Mouse (Mus musculus) cortical plate, adult 2 months (tissue): Measurements from ENCODE around the gene Cdk8. TPM values are rescaled to one million over a fixed set of nuclear protein-coding genes. Genes with fewer than 3 reads are reported as not detected.

Source experiments
- H3K27ac ChIP-seq: fragments of 200-500 bp; 2 replicates; pipeline ENCODE4 v1.5.1; 2012; ENCODE audit warnings: low read length, control low read depth, inconsistent platforms; ENCODE audit not compliant: insufficient read depth
- H3K4me1 ChIP-seq: fragments of 200-500 bp; 2 replicates; pipeline ENCODE4 v1.6.1; 2011; ENCODE audit warnings: low read length; ENCODE audit not compliant: control insufficient read depth, insufficient read depth
- H3K4me3 ChIP-seq: fragments of 200-500 bp; 2 replicates; pipeline ENCODE4 v1.5.1; 2011; ENCODE audit warnings: mild to moderate bottlenecking, low read length, control low read depth; ENCODE audit not compliant: insufficient read depth
- CTCF ChIP-seq: fragments of 200-500 bp; IDR thresholded peaks from 2 replicates; pipeline ENCODE4 v1.5.1; 2011; ENCODE audit warnings: mild to moderate bottlenecking, control low read depth, low read length; ENCODE audit not compliant: insufficient read depth; ENCODE audit errors: extremely low read depth
- POLR2A ChIP-seq: fragments of 200-500 bp; IDR thresholded peaks from 2 replicates; pipeline ENCODE4 v1.6.1; 2011; ENCODE audit warnings: mild to moderate bottlenecking, low read length, control low read depth; ENCODE audit not compliant: insufficient read depth; ENCODE audit errors: extremely low read depth
- polyA plus RNA-seq: library from polyadenylated mRNA; depleted of rRNA; stranded (reverse); fragments of >200 nt; gene quantifications from 2 replicates; pipeline ENCODE4 v1.2.3, GENCODE M21; 2012

The Cdk8 gene
- polyA plus RNA-seq, 1 experiment = 33.7 TPM

DNA sequence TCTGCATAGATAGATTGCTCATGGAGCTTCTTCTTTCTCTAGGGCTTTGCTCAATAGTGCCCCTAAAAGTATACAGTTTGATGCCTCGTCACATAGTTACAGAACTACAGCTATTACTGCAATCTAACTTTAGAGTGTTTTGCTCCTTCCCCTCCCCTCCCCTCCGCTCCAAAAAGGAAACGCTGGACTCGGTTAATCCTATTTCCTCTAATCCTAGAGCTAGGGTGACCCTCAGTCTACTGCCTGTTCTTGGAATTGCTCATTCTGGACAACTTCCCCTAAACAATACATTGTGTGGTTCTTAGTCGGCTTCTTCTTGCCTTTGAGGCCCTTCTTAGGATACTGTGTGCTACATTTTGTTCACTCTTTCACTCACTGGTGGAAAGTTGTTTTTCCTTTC is 16.7 kb downstream of the Cdk8 start:
- Histone ChIP-seq H3K4me1 (0 out of 2 replicates have a peak, but pooled peaks cover 1% of the 10 kb centered on the region), H3K4me3 (no peak overlapping the region), H3K27ac (no peak overlapping the region)
- no peak for TF ChIP-seq CTCF
- no peak for TF ChIP-seq POLR2A

DNA sequence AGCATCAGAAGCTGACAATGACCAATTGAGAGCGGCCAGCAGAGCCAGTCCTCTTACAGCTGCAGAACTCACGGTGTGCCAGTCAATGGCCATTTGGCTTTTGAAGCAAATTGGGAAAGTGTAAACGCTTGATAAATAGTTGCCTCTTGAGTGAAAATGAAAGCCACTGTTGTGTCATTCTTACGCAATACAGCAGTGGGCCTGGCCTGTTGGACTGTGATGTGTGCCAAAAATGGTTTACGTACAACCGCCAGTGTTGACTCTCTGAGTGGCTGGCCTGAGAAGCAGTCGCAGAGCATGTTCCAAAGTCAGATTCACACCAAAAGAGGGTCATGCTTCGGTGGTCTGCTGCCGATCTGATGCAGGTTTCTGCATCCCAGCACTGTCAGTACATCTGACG is 17.7 kb downstream of the Cdk8 start:
- Histone ChIP-seq H3K4me1 (0 out of 2 replicates have a peak, but pooled peaks cover 1% of the 10 kb centered on the region), H3K4me3 (no peak overlapping the region)
- TF ChIP-seq CTCF (no peak), POLR2A (no peak)

GRCm38 (mm10) chr5:146250369-146251075 is 19.5 kb downstream of the Cdk8 start:
- no peak overlapping the region for H3K4me3 ChIP-seq
- no peak overlapping the region for H3K27ac ChIP-seq
- TF ChIP-seq POLR2A (no peak), CTCF (no peak)
- H3K4me1 ChIP-seq = 0 out of 2 replicates have a peak, but pooled peaks cover 1% of the 10 kb centered on the region

More for the DNA sequence above, 17.7 kb downstream of the Cdk8 start:
- no peak overlapping the region for H3K27ac ChIP-seq

GRCm38 (mm10) chr5:146251663-146252429 is 20.8 kb downstream of the Cdk8 start:
- no peak overlapping the region for H3K27ac ChIP-seq
- TF ChIP-seq POLR2A (no peak), CTCF (no peak)

GRCm38 (mm10) chr5:146253644-146254043 is 22.6 kb downstream of the Cdk8 start:
- TF ChIP-seq POLR2A (no peak), CTCF (no peak)
- Histone ChIP-seq H3K4me3 (no peak overlapping the region), H3K4me1 (no peaks in the 10 kb centered on the region), H3K27ac (no peak overlapping the region)

More at GRCm38 (mm10) chr5:146251663-146252429, 20.8 kb downstream of the Cdk8 start:
- Histone ChIP-seq H3K4me1 (0 out of 2 replicates have a peak, but pooled peaks cover 1% of the 10 kb centered on the region), H3K4me3 (no peak overlapping the region)

- no peak for TF ChIP-seq CTCF
- no peak for TF ChIP-seq POLR2A
- Histone ChIP-seq H3K4me3 (no peak overlapping the region), H3K27ac (no peak overlapping the region)
These were observed 29.0 kb downstream of the Cdk8 start for GRCm38 (mm10) chr5:146260003-146260402.

DNA sequence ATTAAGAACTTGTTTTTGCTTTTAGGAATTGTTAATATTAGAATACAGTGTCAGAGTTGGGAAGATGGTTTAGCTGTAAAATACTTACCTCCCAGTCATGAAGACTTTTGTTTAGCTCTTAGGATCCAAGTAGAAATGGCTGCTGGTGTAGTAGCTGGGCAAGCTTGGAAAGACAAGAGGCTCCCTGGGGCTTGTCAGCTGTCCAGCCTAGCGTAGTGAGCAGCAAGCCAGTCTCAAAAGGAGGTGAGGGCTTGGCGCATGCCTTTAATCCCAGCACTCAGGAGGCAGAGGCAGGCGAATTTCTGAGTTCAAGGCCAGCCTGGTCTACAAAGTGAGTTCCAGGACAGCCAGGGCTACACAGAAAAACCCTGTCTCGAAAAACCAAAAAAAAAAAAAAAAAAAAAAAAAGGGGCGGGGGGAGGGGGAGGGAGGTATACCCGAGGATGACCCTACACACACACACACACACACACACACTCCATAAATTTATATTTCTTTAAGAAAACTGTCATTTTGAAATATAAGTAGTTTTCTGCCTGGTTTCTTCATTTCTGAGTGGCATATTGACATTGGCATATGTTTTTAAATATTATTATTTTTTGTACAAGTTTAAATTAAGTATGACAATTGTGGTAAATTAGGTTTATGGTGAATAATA is 35.0 kb downstream of the Cdk8 start:
- TF ChIP-seq POLR2A (no peak), CTCF (no peak)
- Histone ChIP-seq H3K4me1 (no peaks in the 10 kb centered on the region; the same call in 1 of the 2 replicates), H3K27ac (no peak overlapping the region), H3K4me3 (no peak overlapping the region)

More at GRCm38 (mm10) chr5:146260003-146260402, 29.0 kb downstream of the Cdk8 start:
- H3K4me1 ChIP-seq = no peaks in the 10 kb centered on the region

- Histone ChIP-seq H3K4me1 (no peaks in the 10 kb centered on the region; the same call in none of the 2 replicates), H3K27ac (no peak overlapping the region), H3K4me3 (no peak overlapping the region)
- TF ChIP-seq CTCF (no peak), POLR2A (no peak)
These were observed 36.7 kb downstream of the Cdk8 start for GRCm38 (mm10) chr5:146267776-146268175.

DNA sequence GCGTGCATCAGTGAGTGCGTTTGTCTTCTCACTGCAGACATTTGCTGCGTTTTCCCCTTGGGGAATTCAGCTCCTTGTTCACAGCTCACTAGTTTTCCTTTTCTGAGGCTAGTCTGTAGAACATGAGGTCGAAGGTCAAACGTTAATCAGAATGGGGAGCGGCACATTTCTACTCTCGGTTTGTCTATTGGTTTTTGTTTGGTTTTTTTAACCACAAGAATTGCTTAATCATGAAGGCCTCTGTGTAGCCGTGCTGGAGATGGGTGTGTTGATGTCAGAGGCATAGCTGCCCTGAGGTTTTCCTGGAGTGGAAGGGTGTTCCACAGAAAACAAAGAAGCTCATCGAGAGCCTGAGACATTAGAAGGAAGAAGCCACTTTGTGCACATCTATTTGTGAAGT is 39.6 kb downstream of the Cdk8 start:
- H3K4me1 ChIP-seq = peaks cover 4% of the 10 kb centered on the region
- H3K4me3 ChIP-seq = no peak overlapping the region
- TF ChIP-seq CTCF = no peak
- TF ChIP-seq POLR2A = no peak
- H3K27ac ChIP-seq = no peak overlapping the region

DNA sequence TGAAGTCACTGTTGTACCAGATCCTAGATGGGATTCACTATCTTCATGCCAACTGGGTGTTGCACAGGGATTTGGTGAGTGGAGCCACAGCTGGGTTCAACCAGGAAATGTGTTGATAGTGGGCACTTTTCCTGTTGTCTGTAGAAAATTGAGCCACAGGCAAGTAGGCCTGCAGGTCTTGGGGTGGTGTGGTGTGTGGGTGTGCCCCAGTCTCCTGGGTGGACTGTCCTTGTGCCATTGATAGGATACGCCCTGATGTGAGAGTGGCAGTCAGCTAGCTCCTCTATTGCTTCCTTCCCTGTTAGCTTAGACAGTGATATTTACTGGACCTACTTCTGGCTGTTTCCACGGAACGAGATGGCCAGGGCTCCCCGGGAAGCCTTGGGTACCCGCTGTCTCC is 40.6 kb downstream of the Cdk8 start:
- TF ChIP-seq POLR2A (no peak), CTCF (no peak)
- H3K4me1 ChIP-seq = peaks cover 4% of the 10 kb centered on the region
- H3K27ac ChIP-seq = no peak overlapping the region
- H3K4me3 ChIP-seq = no peak overlapping the region
